Mouse (Mus musculus): ENCODE measurements at regions not wholly inside any gene's neighbourhood (a gene's known extent, or its start where the extent isn't known, plus 50 kb on each side); places are given as distances from the start of the nearest gene placed in this dataset.

DNA sequence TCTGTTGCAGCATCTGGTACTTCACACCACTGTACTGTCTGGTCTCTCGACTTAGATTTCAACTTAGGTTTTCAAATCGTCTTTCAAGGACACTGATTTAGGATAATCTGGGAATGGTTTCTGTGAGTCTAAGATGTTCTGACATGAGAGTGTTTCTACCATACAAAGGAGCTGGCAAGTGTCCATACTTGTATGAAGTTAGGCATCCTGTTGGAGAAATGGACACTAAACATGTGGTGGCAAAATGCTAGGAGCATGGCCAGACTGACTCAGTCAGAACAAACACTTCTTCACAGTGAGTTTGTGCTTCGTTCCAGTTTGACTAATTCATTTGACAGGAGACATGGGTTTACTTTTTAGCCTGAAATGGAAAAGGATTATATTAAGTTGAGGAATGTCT is 194.5 kb upstream of the Thbs1 start:
- DNase-seq, result no peak

DNA sequence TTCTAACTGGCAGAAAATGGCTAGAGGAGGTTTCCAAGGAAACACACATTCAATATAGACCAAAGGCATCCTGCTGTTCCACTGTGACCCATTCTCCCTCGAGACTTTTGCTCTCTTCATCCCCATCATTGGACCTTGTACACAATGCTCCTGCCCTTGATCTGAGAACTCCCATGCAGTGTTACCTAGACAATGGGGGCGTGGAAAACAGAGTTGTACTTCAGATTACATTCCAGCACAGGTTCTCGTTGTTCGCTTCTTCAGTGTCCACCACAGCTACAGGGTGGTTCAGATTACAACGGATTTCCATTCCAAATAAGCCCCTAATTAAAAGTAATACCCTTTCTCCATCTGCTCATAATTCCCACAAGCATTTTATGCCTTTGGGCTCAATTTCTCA is 186.8 kb upstream of the Thbs1 start:
- DNase-seq, result no peak

DNA sequence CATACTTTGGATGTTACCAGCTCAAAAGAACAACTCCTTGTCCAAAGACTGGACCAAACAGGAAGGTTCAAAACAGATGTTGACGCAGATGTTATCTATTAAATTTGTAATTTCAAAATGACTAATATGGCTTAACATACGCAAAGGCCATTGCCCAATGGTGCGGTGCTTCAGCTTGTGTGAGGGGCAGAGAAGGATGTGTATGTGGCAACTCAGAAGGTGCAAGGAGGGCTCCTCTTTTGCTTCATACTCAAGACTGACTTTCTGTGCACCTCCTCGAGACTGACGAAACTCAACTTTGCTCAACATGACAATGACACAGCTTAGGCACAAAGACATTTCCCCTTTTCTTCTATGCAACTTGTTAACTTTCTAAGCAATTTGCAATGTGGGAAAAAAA is 186.3 kb upstream of the Thbs1 start:
- no peak for DNase-seq

DNA sequence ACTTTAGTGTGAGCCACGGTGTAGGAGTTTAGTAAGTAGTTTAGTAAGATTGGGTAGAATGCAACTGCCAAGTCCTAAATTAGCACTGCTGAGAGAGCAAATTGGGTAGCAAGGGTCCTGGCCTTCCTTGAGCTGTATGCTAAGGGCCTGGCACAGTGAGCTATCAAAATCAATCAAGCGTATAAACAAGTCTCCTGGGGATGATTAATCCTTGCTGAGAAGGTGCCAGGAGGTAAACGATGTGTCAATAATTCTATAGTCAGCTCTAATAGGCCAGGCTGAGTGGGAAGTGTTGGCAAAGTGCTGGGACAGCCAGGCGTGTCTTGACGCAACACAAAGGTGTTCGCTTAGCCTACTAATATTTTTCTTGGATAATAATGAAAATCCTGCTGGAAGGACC is 183.6 kb upstream of the Thbs1 start:
- DNase-seq, result no peak

DNA sequence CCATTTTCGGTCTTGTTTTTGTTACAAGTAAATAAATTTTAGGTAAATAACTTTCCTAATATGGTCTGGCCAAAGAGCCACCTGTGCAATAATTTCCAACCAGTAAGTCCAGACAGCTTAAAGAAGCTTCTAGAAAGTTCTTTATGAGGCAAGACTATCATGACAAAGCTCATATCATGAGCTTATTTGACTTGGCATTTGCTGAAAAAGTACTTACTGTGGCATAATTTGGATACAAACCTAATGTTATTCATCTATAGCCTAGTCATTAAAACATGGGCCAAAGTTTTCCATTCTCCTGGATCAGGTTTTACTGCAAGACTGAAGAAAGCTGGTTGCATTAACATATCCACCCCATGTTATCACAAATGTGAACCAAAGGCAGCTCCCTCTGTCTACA is 182.1 kb upstream of the Thbs1 start:
- DNase-seq, result no peak

DNA sequence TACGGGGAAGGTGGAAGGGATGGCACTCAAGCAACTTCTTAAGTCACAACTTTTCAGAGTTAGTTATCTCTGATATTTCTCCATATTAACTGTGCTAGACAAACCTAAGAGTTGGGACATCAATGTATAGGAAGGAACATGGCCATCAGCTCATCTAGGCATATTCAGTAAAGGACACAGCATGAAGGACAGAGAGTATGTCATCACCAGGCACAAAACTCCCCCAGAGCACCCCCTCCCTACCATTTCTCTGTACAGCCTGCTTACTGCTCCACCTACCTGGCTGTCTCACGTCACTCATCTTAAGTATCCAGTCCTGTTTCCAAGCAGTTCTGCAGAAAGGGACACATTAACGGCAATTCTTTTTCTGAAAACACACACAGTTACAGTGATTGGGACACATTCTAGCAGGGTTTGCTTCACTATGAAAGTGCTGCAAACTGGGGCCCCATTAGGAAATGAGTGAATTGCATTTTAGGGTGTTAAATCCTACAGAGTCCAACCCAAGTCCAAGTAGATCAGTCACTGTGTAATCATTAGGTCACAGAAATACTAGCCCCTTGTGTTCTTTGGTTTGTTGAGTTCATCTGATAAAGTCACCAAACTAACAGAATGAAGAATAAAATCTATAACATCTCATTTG is 180.7 kb upstream of the Thbs1 start:
- no peak for DNase-seq

DNA sequence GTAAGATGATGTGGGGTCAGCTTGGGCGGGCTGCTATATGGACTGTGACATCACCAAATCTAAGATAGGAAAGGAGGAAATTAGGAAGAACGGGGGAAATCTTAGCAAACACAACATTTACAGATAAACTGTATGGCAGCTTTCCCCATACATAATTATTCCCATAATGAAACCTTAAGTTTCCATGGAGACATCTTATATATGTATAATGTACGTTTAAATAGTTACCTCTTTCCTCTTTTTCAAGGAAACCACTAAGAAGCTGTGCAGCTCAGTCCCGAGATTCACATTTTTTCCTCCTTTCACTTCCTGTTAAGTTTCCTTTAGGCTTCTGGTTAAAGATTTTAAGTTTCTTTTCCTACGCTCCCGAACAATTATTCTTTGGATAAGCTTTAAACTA is 175.1 kb upstream of the Thbs1 start:
- DNase-seq, result no peak

DNA sequence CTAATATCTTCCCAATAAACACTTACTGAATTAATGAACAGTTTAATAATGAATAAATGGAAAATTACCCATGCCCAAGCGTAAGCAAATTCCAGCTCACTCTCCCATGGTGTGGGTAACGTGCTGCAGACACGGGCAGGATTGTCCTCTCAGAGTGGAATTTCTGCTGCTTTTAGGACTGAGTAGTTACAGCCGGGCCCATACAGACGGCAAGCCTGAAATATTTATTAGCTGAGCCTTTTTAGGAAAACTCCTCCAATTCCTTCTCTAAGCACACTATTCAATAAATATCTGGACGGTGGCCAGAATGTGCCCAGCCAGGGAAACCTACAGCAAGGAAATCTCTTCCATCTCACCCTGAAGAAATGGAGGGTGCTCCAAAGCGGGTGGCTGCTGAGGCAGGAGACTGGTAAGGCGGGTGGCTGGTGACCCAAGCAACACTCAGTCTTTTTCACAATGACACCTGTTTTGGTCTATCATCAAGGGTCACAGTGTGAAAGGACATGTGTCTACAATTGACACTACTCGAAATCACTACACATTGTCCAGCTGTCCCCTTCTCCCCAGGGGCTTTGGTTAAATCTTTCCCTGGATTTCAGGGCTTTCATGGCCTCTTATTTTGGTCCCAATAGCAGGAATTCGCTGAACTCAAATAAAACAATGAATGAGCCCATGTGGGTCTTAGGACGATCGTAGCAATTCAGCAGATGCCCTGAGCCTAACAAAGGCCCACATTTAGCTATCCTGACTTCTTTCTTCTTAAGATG is 173.2 kb upstream of the Thbs1 start:
- DNase-seq, result no peak

DNA sequence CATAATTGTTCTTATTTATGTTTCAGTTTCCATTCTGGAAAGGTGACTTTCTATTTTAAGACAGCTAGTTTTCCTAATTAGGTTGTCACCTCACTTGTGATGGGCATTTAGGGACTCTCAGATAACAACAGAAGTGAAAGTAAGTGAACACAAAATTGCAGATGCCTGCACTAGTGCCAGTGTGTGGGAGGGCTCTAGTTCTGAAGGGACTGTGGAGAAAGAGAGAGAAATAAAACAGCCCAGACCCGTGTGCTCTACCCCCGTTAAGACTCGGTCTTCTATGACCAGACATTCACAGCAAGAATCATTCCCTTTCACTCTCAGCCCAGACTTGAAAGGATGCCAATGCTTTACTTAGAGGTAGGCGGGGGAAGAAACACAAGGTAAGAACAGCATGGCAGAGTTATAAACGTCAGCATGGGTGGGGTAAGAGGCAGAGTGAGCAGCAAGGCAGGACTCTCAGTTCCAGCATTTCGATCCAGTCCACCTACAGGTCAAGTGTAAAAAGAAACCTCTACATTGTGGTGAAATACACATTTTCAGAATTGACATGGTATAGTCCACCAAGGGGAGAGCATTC is 170.1 kb upstream of the Thbs1 start:
- DNase-seq, result no peak

DNA sequence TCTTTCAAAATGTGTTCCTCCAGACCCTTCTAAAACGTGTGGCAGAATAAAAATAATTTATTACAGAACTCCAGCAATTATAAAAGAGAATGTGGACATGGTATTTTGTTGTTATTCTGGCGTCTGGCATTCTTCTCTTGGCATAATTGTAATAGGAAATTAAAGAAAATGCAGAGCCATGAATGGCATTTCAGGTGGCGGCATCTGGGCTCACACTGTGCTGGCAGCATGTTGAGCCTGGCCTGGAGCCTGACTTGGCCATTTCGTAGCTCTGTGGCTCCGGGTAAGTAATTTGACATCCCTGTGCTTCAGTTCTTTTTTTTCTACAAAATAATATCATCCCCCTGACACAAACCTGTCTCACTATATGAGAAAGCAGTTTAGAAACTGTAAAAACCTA is 168.0 kb upstream of the Thbs1 start:
- DNase-seq, result no peak

DNA sequence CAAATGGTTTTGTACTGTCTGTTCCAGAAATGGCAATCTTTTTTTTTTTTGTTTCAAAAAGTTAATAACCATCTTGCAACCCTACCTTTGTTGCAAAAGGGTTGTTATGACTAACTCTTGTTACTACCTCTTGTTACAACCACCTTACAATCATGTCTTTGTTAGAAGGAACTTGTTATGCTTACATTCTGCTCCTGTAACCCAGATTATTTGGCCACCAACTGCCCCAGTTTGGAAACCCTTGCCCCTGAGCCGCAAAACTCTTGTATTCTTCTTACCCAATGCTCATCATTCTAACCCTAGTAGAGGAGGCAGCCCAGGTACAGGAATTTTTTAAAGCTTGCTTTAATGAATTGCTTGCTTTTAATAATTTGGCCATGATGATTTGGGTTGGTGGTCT is 167.4 kb upstream of the Thbs1 start:
- no peak for DNase-seq

DNA sequence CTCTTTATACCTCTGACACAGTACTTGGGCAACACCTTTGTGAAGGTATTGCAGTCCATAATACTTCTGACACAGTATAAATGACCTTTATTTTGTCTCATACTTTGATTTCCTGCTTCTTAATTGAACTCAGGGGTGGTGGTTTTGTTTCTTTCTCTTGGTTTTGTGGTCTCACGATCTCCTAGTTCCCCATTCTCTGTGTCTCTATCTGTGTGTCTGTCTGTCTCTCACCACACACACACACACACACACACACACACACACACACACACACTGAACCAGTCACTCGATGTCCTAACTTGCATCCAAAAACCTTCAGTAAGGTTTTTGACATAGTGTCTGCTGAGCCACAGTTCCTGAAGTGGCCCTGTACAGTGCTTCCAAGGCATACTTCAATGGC is 166.7 kb upstream of the Thbs1 start:
- no peak for DNase-seq

DNA sequence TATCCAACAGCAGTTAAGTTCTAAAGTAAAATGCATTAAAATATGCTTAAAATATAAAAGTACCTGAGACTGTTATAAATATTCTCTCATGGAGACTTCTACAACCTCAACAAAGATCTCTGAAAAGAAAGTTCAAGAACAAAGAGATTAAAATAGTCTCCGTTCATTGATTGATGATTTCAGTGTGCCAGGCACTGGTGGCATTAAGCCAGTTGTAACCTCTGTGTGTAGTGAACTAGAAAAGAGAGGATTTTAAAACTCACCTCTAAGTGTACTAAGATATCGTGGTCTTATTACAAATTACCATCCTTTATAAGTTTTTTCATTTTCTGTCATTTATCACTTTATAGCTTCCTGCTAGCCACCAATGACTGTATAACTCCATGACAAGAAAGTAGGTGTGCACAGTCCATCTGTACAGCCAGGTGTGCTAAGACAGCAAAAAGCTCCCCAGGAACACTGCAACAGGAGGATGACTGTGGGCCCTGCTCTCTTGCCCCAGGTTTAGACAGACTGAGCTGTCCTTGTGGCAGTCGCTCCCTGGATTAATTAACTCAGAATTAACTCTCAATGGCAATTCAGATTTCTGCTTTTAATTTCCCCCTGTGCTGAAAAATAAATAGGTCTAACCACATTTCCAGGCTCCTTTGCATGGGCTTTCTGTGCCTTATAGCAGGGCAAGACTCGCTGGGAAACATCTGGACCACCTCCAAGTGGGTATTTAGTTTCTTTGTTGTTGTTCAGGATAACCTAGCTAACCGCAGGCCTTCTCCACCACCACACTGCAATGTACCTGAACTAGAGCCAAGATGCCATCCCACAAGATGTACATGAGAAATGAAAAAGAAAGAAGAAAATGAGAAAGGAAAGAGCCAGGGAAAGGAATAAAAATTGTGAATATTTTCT is 161.0 kb upstream of the Thbs1 start:
- peak; percentile 26 for DNase-seq

DNA sequence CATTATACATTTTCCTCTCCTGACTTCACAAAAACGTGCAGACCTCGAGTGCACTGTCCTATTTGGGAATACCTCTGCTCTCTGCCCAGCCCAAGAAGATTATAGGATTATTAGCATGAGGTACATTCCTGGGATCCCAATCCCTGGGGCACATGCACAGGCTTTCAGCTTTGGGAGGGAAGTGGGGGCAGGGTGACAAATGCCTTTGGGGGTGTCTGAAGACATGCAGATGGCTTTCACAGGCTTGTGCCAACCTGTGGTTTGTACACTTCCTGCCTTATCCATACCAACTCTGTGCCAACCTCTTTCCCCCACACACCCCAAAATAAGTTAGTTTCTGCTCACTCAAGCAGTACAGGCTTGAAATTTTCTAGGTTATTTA is 160.3 kb upstream of the Thbs1 start:
- no peak for DNase-seq

DNA sequence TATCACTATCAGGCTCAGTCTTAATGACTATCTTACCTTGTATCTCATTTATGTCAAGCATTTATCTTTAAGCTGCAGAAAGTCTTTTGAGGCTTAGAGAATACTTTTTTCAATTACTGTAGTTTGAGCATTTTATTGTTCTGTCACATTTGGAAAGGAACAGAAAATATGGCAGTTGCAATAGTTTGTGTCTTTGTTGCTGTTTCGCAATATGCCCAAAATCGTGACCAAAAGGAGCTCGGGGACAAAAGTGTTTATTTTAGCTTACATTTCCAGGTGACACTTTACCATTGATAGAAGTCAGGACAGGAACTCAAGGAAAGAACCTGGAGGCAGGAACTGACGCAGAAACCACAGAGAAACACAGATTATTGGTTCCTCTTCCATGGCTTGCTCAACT is 152.9 kb upstream of the Thbs1 start:
- no peak for DNase-seq

DNA sequence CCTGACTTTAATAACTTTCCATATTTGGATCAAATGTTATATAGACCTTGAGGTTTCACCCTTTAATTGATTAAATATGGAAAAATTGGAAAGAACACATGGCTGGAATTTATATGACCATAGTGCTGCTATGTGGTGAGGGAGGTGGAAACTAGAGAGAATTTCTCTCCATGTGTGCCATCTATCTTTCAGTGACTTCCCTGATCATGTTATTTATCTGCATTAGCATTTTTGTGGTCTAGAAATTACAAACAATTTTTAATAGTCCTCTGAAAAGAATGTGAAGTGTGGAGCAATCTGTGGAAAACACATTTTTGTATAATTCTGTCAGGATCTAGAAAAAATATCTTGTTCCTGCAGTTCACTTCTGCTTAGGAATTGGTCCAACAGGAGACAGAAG is 152.2 kb upstream of the Thbs1 start:
- no peak for DNase-seq

DNA sequence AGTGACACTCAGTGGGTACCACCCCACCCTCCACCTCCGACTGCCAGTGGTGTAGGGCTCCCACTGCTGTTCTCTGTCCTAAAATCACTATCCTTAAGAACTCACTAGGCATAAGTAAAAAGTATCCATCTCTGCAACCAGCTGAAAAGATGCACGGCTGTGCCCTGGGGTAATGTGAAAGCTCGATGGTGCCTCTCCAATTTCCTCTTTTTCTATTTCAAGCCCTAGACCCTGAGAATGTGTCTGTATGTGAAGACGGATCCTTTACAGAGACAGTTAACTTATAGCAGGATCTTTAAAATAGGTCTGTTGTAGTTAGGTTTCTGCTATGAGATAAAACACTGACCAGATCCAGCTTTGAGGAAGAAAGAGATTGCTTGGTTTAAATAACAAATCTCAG is 149.1 kb upstream of the Thbs1 start:
- no peak for DNase-seq

DNA sequence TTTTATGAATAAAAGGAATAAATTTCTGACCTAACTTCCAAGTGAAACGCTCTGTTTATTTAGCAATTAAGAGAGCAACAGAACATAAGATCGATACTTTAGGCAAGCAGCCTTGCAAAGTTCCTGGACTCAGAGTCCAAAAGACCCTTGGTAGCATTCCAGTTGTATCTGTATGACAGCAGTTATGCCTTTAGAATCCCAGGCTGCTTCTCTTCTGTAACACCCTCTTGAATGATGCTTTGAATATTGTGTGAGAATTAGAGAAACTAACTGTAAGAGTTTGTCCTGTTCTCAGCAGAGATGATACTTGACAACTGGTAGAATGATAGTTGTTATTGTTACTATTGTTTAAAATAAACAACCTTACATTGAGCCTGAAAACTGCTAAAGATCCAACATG is 148.2 kb upstream of the Thbs1 start:
- no peak for DNase-seq

DNA sequence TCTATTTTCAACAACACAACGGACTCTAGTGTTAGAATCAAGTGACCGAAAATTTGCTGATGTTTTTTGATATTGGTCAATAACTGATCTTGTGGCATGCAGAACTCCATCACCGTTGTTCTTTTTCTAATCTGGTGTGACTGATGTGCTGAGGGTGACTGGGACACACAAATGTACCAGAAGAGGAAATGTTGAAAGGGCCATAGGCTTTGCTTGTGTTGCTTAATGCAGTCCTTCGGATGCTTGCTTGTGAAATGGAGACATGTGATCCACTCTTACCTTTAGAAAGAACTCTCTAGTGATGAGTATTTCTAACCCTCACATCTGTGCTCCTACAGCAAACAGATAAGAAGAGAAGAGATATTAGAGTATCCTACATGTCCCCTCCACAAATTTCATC is 145.9 kb upstream of the Thbs1 start:
- DNase-seq, result no peak

DNA sequence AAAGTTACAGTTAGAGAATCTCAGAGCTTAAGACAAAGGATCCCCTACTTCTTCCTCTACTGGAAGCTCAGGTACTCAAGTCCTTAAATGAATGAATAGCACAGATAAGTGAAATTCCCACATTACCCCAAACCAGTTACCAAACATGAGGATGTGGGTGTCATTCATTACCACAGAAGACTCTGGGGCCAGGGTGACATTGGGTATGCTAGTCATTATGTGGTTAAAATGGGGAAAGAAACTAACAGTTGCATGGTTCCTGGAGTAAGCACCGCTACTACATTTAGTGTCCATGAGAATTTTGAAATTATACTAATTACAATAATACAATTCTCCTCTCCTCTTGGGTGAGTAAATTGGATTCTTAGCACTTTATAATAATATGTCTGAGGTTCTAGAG is 142.9 kb upstream of the Thbs1 start:
- DNase-seq, result no peak

DNA sequence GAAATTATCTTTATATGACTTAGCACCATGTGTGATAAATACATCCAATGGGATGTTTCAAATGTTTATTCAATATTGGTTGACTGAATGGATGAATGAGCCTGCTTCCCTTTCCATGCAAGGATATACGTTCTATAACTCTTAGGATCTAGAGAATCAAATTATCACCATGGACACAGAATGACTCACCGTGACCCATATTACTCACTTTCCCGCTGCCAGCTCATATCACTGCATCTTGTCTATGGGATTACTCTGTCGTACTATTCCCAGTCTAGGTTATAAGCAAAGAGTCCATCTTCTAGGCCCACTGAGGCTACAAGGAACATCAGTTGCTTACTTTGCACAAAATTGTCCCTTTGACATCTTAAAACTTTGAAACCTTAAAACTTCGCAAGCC is 141.0 kb upstream of the Thbs1 start:
- no peak for DNase-seq

DNA sequence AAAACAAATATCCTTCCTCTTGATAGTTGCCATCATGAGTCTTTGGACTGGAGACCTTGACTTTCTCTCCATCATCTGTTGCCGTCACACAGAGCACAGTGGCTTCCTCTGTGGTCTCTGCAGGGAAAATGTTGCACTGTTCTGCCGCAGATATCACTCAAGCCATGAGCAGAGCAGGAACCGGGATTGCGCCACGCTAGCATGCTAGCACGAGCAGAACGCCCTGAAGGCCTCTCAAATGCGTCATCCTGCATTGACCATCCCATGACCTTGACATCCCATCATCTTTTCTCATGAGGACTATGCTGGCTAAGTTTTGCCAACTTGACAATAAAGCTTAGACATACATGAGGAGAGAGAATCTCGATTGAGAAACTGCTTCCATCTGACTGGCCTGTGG is 134.6 kb upstream of the Thbs1 start:
- DNase-seq, result peak; percentile 6

DNA sequence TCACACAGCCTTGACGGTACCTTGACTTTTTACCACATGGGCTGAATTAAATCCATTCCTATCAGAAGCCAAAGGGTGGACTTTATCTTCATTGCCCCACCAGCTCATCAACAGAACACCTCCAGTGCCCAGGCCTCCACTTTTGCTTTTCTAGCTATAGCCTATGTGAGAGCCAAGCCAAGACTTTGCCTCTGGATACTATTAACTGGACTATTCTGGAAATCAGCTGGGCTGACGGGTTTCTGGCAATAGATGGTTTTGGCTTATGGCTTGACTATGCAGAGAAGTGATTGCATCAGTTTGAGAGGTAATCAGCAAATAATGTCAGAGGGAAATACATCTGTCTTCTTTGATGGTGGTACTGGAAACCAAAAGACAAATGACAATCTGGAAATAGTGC is 130.8 kb upstream of the Thbs1 start:
- no peak for DNase-seq

Measured in adrenal gland, adult 8-10 months (tissue).